Mouse (Mus musculus) heart, postnatal 0 days (tissue): ENCODE data around the gene Bmpr1b.

Source experiments
- CTCF ChIP-seq: IDR thresholded peaks from 2 replicates; pipeline ENCODE4 v1.5.1; 2016; ENCODE audit warnings: antibody characterized with exemption, control low read depth, low read depth
- EP300 ChIP-seq: IDR thresholded peaks from 2 replicates; pipeline ENCODE4 v1.6.1; 2016; ENCODE audit warnings: antibody characterized with exemption, low read depth

- TF ChIP-seq CTCF (no peak), EP300 (no peak)
These were observed 236.3 kb downstream of the Bmpr1b start for GRCm38 (mm10) chr3:141932956-141933355.
